In the genomic region with DNA sequence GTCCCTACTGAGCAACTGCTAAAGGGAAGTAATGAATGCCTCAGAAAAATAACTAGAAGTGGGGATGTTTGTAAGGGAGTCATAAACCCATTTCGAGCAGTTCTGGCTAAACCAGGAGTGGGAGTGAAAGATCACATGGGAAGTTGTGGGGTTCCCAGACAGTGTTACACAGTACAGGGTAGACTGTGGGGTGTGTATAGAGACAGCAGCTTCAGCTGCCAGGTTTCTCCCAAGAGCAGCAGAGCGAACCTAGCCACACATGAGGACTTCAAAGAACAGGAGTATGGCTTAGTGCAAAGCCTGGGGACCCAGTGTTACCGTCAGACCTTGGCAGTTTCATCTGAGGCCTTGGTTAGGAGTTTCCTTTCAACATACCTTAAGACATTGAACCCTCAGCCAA, we compare ENCODE assay signal across 19 mouse cellular contexts. TPM values are rescaled to one million over a fixed set of nuclear protein-coding genes. Genes with fewer than 3 reads are reported as not detected.
"Had no signal": no experiment of that assay in that cellular context is flagged by ENCODE, and none has a peak within 500 bp of the region (broad histone marks: within the 10 kb centered on the region; RNA-seq: fewer than 3 reads in every experiment).

No protein-coding gene starts in this region.

- H3K9ac ChIP-seq: lung, embryonic 14.5 days; midbrain, embryonic 12.5 days; midbrain, embryonic 15.5 days; neural tube, embryonic 13.5 days; neural tube, embryonic 15.5 days had no signal

- DNase-seq: lung, adult 18-20 months; lung, embryonic 14.5 days; lung, postnatal 10 days; lung, postnatal 4 days; retina, postnatal 1 day; right cerebral cortex, adult 18-20 months; right cerebral cortex, postnatal 25 days; right cerebral cortex, postnatal 4 days; spleen, adult 18-20 months; thymus, adult 18-20 months; thymus, postnatal 14 days; thymus, postnatal 36 days had no signal

- H3K27me3 ChIP-seq: midbrain, embryonic 12.5 days; midbrain, embryonic 15.5 days; neural tube, embryonic 13.5 days; neural tube, embryonic 15.5 days had no signal

- ATAC-seq: midbrain, embryonic 15.5 days had no signal

- H3K4me2 ChIP-seq: lung, embryonic 14.5 days; midbrain, embryonic 12.5 days; midbrain, embryonic 15.5 days; neural tube, embryonic 13.5 days; neural tube, embryonic 15.5 days had no signal

- H3K9me3 ChIP-seq: midbrain, embryonic 10.5 days; midbrain, embryonic 12.5 days; midbrain, embryonic 15.5 days; neural tube, embryonic 13.5 days; neural tube, embryonic 15.5 days had no signal

- H3K27ac ChIP-seq: midbrain, embryonic 10.5 days; midbrain, embryonic 12.5 days; midbrain, embryonic 15.5 days; neural tube, embryonic 13.5 days; neural tube, embryonic 15.5 days had no signal

- H3K4me1 ChIP-seq: midbrain, embryonic 12.5 days; midbrain, embryonic 15.5 days; neural tube, embryonic 15.5 days had no signal

- H3K36me3 ChIP-seq: midbrain, embryonic 10.5 days; midbrain, embryonic 15.5 days had no signal

- H3K4me3 ChIP-seq: midbrain, embryonic 10.5 days; midbrain, embryonic 12.5 days; midbrain, embryonic 15.5 days; myocyte; neural tube, embryonic 13.5 days; neural tube, embryonic 15.5 days had no signal

RNA-seq across cellular contexts. Expression of a gene that starts 57.7 kb away (rescaled TPM):
- polyA plus RNA-seq: midbrain, embryonic 10.5 days; midbrain, embryonic 12.5 days; midbrain, embryonic 15.5 days; neural tube, embryonic 13.5 days; neural tube, embryonic 15.5 days; stomach, embryonic 14.5 days had no signal
